Mouse (Mus musculus) fibroblast of lung, adult 2 months (primary cell): Measurements from ENCODE around the gene Mettl17.
A peak's percentile ranks its signal among the peaks of the same experiment; 100 is the strongest.
"Not testable (repeated sequence)": the region's sequence is repeated elsewhere in the genome, so short reads cannot be mapped to it uniquely, and the experiment has no call there.

Experiments used
- DNase-seq: peaks from one replicate; pipeline ENCODE4 v3.0.0-alpha.2; 2011; ENCODE audit warnings: low read depth

Gene Mettl17

DNA sequence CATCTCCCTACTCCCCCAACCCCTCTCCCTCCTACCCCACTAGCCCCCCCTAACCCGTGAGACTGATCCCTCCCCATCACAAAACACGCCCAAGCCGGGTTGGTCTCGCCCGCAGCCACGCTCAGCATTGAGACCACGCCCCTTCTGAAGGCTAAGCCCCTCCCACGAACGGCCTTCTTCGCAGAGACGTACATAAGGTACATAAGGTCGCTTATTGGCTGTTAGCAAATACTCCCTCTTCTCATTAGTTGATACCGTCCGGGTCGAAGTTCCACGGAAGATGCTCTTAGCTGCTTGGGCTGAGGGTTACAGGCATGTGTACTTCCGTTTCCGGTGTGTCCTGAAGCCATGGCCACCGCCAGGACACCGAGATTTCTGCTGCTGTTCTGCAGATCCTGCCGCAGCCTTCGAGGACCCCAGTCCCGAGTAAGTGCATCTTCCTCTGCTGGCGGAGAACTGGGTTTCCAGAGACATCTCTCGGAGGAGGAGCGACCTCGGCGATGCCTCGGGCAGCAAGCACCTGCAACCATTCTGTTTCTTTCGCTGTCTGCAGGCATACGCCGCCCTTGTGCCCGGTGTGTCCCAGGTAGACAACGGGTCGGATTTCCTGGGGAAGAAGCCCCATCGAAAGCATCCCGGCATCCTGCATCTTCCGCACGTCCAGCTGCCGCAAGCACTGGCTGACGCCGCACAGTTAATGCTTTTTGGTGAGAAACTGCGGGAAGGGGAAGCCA, at the start of gene Mettl17:
TSS of gene Mettl17 (plus strand) at position 245 of the 734 bp plus-strand sequence.
- DNase-seq = peak; percentile 96

DNA sequence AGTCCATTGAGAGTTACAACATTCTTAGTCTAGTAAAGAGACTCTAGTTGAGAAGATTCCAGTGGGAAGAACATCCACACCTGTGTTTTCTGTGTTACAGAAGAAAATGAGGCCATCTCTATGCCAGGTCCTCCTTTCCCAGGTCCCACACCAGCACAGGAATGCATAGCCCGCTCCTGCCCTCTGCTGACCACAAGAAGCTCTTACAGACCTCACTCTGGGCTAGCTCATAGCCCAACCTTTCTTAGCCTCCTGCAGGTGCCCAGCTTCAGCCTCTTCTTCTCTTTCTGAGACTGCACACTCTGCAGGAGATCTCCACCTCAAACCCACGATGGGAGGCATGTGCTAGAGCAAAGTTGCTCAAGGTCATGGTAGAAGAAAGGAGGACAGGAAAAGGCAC, 46.2 kb upstream of the Mettl17 start:
- not testable (repeated sequence) for DNase-seq

DNA sequence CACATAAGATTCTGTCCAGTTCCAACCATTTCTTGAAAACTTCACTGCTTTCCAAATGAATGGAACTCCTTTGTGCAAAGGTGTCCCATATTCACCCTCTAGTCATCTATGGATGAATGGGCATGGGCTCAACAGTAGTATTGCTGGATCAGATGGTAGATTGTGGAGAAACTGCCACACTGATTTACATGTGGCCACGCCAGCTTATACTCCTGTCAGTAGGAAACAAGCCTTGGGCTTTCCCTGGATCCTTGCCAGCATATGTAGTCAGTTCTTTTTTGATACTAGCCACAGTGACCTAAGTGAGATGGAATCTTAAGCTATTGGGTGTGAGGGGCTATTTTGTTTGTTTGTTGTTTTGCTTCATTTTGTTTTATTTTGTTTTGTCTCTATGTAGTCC, 42.4 kb upstream of the Mettl17 start:
- DNase-seq = no peak

DNA sequence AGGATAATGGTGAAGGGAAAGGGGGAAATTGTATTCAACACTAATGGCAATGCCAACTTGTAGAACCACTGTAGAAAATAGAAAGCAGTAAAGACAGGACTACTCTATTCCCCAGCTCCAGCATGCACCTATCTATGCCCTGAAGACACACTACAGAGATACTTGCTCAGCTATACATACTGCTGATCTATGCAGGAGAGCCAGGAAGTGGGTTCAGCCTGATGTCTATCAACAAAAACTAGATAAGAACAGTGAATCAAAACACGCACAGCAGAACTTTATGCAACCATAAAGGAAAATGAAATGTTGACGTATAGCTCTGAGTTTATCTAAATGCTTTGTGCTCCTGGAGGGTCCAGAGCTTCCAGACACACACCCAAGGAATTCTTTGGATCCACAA, 41.9 kb upstream of the Mettl17 start:
- DNase-seq = no peak

DNA sequence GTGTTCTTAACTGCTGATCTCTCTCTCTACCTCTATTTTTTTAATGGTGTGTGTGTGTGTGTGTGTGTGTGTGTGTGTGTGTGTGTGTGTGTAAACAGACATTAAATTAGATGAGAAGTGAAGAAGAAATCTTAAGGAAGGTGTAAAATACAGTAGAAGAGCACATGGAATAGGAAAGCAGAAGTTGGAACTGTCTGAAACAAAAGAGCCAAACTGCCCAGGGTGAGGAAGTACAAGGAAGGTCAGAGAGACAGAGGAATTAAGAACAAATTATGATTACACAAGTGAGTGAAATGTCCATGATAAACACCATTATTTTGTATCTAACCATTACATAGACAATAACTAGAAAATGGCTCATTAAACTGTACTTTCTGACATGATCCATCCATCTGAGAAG, 40.8 kb upstream of the Mettl17 start:
- no peak for DNase-seq

DNA sequence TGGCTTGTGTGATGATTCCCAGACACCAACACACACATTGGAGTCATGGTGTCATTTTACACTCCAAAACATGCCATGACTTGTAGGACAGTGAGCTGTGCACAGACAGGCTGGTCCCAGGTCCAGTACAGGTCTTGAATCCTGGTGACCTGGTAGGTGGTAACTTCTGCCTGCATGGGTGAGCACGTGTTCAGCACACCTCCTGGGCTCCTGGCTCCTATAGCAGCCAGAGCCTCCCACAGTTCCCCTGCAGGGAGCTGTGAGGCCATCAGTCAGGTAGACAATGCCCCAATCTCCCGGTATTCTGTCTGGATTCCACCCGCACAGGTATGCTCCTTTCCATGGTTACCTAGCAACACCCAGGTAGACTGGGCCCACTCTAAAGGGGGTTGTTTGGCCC, 38.1 kb upstream of the Mettl17 start:
- DNase-seq = no peak

DNA sequence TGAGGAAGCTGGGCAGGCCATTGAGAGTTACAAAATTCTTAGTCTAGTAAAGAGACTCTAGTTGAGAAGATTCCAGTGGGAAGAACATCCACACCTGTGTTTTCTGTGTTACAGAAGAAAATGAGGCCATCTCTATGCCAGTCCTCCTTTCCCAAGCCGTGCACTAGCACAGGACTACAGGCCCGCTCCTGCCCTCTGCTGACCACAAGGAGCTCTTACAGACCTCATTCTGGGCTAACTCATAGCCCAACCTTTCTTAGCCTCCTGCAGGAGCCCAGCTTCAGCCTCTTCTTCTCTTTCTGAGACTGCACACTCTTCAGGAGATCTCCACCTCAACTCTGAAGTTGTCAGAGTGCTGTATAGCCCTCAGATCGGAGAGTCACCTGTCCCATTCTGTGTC, 33.6 kb upstream of the Mettl17 start:
- DNase-seq = not testable (repeated sequence)

DNA sequence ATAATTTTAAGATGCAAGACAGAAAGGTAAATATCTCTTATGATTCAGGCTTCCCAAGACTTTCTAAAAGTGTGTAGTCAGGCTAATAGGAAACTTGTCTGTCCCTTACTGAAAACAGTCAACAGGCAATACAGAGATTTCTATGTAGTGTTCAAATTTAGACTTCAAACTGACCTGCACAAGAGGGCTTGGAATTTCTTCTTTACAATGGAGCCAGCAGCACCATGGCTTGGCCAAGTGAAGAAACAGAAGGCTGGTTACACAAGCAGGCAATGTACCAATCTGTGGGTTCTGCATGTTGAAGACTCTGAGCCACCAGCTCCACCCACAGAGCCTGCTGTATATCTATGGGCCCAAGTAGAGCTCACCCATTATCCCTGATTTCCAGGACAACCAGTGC, 31.2 kb upstream of the Mettl17 start, which contains the start of gene Ear6:
TSS of gene Ear6 (plus strand) at position 301 of the 400 bp plus-strand sequence.
- no peak for DNase-seq

DNA sequence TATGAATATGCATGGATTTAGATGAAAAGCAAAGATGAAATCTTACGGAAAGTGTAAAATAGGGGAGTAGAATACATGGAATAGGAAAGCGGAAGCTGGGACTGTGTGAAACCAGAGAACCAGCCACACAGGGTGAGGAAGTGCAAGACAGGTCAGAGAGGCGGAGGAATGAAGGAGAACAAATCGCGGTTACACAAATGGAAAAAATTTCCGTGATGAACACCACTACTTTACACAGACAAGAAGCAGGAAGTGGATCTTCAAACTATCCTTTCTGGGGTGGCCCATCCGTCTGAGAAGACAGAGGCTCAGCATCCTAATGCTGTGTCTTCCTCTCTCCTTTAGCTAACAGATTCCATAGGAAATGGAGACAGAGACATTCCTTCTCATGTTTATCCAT, 29.4 kb upstream of the Mettl17 start:
- DNase-seq = not testable (repeated sequence)

DNA sequence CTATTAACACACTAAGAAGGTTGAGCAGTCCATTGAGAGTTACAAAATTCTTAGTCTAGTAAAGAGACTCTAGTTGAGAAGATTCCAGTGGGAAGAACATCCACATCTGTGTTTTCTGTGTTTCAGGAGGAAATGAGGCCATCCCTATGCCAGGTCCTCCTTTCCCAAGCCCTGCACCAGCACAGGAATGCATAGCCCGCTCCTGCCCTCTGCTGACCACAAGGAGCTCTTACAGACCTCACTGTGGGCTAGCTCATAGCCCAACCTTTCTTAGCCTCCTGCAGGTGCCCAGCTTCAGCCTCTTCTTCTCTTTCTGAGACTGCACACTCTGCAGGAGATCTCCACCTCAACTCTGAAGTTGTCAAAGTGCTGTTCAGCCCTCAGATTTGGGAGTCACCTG, 21.0 kb upstream of the Mettl17 start:
- DNase-seq = not testable (repeated sequence)

DNA sequence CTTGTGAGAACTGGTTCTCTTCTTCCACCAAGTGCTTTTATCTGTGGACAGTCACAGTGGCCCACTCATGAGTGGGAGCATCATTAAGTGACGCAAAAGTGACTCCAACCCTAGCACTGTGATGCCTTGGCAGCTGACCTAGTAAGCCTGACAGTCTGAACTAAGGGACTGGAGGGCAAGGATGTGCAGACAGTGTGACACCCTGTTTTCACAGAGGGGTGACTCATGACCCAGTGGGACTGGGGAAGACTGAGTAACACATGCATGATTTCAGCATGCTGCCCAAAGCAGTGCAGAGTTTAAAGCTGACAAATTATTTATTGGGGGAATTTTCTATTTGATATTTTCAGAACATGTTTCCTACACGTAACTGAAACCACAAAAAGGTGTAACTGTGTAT, 13.9 kb upstream of the Mettl17 start:
- DNase-seq = peak; percentile 13

DNA sequence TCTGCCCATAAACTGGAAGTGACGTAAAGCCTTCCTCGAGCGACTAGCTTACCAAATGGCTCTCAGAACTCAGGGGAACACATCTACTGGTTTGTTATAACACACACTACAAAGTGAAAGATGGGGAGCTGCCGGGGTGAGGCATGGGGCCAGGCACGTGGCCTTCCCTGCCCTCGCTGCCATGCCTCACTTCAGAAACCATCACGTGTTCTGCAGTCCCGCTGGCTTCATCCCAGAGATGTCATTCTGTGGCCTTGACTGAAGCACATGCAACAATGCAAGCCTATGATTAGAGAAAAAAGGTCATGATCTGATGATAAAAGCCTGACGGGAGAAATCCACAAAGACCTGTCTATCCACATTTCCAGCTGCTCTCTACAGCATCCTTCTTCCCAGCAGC, 12.9 kb upstream of the Mettl17 start:
- DNase-seq = no peak

DNA sequence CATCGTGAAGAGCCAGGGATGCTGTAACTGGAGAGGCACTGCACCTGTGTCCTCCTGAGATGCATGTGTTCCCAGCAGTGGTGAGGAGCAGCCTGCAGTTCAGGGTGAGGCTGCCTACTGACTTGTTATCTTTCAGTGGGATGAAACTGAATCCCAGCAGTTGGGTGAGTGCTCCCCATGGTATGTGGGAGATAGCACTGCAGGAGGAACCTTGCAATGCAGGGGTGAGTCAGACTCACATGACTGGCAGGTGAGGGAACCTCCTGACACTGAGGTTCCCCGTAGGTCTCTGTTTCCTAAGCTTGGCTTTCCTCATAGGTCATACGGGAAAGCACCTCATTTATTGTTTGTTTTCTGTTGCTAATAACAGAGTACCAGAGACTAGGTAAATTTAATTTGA, 7.1 kb upstream of the Mettl17 start:
- DNase-seq = no peak

DNA sequence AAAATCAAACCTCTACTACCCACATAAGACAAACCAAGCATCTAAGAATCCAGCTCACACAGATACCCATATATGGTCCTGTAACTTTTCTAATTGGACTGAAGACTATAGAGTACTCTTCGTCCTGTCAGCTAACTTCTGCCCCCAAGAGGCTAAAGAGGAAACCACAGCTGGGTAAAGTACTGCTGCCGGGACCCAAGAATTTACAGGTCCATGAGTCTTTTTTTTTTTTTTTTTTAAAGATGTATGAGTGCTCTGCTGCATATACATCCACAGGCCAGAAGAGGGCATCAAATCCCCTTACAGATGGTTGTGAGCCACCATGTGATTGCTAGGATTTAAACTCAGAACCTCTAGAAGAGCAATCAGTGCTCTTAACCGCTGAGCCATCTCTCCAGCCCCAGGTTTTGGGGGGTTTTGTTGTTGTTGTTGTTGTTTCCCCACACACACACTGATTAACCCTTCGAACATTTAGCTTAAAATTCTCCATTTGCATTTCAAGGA, 1.1 kb upstream of the Mettl17 start:
- peak; percentile 62 for DNase-seq

DNA sequence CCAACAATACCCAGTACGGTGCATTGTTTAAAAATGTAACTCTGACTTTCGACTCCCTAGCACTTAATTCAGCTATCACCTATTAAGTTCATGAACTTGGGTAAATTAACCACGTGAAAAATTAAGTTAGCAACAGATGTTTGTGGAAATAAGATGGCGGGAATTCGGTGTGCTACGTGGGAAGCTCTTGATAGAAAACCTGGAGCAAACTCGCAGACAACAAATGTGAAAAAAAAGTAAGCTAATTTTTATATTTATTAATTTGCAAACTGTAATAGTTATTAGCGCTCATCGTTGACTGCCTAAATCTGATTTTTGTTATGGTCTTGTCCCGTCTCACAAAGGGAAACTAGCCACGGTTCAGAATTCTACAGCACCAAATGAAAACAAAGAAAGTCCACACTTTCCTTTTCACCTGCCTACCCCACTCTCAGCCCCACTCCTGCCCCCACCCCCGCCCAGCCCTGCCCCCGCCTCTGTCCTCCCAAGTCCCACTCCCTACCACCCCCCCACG, 554 bp upstream of the Mettl17 start:
- no peak for DNase-seq

DNA sequence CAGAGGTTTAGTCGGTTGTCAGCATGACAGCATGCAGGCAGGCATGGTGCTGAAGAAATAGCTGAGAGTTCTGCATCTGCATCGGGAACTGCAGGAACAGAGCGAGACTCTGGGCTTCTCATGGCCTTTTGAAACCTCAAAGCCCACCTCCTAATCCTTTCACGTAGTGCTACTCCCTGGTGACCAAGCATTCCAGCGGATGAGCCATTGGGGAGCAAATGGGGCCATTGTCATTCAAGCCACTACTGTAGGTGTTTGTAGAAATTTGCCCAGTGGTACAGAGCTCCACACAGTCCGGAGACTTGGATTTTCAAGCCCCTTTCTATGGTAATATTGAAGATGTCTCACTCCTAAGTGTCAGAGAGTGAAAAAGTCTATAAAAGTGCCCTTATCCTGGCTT, 1.4 kb downstream of the Mettl17 start:
- no peak for DNase-seq

DNA sequence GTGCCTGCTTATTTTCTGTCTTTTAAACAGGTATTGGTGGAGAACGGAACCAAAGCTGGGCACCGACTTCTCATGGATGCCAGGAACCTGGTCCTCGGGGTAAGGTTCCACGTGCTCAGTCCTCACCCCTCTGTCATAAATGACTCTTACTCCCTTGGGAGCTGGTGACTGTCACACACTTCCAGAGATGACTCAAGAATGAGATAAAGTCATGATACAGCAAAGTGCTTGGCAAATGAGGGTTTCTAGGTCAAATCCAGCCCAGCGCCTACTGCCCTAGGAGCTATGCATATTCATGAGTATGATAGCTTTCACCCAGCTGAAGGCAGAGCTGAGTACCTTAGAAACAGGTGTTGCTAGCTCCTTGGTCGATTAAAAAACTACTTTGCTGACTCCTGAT, 5.2 kb downstream of the Mettl17 start:
- DNase-seq = no peak

DNA sequence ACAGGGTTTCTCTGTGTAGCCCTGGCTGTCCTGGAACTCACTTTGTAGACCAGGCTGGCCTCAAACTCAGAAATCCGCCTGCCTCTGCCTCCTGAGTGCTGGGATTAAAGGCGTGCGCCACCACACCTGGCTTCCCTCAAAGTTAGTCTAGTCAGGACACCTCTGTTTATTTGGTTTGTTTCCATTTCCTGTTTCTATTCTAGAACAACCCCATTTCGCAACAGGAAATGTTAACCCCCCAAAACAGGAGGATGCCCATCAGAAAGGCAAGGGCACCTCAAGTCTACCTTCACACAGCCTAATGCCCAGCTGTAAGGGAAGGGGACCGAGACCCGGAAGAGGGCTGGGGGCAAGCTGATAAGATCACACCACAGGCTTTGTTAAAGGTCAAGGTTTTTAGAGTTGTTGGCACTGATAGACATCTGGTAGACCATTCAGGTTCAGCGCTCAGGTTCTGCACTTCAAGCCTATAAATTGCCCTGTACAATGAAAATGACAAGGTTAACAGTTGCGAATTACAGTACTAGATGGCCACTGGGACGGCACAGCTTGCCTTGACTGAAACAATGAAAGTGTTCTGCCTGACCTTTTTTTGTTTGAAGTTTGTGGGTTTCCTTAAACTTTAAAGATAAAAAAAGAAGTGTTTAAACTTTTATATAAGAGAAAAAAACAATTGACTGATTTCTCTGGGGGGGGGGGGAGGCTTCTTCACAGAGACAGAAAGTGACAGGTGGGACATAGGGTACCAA, 7.7 kb downstream of the Mettl17 start, which contains the start of gene Slc39a2:
TSS of gene Slc39a2 (plus strand) at position 699 of the 749 bp plus-strand sequence.
- DNase-seq = no peak

DNA sequence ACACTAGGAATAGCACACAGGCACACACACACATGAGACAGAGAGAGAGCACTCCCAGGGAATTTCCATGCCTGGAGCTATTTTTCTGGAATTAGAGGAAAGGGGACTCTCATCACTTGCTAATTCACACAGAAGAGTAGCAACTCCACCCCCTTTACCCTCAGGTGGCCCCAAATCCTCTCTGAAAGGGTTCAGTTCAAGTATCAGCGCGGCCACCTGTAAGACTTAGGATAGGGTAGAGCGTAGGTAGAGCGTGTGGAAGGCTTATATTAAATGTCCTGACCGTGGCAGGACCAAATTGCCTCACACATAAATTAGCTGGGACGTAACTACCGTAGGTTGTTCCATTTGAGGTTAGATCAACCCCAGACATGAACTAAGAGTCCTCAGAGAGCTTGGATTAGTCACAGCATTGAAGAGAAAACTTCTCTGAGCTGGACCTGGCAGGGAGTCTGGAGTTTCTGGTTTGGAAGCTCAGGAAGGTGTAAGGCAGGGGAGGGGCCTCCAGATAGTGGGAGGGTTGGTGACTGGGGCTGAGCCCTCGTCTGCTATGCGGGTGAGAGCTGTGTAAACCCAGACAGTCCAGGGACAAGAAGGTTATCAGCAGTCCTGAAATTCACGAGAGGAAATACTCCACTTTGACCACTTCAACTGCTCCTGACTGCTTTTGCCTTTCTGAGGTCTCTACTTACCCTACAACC, 8.6 kb downstream of the Mettl17 start:
- no peak for DNase-seq

DNA sequence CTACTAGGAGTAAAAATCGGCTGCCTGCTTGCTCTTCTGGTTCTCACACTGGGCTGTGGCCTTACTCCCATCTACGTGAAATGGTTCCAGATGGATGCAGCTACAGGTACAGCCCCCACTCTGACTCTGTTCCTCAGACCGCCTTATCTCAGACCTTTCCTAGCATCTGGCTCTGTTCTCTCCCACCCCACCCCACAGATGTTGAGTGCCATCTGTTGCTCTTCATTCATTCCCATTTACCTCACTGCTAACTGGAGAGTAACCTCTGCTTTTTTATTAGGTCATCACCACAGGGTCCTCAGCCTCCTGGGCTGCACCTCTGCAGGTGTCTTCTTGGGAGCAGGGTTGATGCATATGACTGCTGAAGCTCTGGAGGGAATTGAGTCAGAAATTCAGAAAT, 9.2 kb downstream of the Mettl17 start:
- no peak for DNase-seq

DNA sequence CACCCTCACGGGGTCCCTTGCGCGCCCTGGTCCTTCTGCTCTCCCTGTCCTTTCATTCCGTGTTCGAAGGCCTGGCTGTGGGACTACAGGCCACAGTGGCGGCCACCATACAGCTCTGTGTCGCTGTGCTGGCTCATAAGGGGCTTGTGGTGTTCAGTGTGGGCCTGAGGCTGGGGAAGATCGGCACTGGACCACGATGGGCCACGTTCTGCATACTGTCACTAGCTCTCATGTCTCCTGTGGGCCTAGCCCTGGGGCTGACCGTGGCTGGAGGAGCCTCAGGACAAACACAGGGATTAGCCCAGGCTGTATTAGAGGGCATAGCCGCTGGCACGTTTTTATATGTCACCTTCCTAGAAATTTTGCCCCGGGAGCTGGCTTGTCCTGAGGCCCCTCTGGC, 10.4 kb downstream of the Mettl17 start:
- DNase-seq = no peak

DNA sequence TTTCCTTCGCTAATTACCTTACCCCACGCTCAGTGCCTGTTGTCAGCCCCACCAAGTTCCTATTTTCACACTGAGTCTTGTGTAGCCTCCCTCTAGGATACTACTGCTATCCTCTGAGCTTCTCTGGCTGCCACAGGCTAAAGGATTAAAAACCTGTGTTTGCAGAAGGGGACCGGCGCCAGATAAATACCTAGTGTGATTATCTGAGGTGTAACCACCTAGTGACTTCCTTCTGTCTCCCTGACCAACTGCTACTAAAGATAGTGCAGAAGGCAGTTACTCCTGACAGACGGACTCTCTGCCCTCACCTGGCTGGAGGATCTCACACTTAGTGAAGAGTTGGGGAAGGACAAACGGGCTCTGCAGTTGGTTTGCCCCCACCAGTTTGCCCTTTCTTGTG, 11.4 kb downstream of the Mettl17 start:
- no peak for DNase-seq
